Mouse (Mus musculus): ENCODE results near the gene Cdh5. TPM values are rescaled to one million over a fixed set of nuclear protein-coding genes. Genes with fewer than 3 reads are reported as not detected.
"Not testable (repeated sequence)": the region's sequence is repeated elsewhere in the genome, so short reads cannot be mapped to it uniquely, and the experiment has no call there.

The Cdh5 gene
- polyA plus RNA-seq, 1 experiment from 2014 or later, result 54.6 TPM

DNA sequence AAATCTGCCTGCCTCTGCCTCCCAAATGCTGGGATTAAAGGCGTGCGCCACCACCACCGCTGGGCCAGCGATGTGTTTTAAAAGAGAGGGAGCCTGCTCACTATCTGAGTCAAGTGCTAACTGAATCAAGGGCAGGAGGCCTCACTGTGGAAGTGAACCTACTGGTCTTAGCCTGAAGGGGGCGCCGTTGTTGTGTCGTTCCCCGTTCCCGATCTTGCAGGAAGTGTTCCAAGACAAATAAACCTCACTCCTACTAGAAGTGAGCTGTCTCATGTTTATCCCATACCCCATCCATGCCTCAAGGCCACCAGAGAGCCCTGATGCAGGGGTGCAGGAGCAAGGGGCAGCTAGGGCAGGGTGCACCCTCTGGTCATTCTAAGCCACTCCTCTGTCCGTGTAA, 16.1 kb upstream of the Cdh5 start:
- Histone ChIP-seq H3K27ac (replicated peaks in 1 of 2; ENCODE audit: control insufficient read depth in 1 of 2, insufficient read depth in 1 of 2, low read depth in 2 of 2, low read length in 2 of 2) (no peak overlapping the region), H3K27me3 (ENCODE audit: control insufficient read depth, insufficient read depth, low read length) (no peaks in the 10 kb centered on the region), H3K4me3 (ENCODE audit: control insufficient read depth in 1 of 2, insufficient read depth in 1 of 2, low read depth in 1 of 2, low read length in 2 of 2) (no peak overlapping the region), H3K9ac (ENCODE audit: low read length) (no peak overlapping the region), H3K36me3 (ENCODE audit: control insufficient read depth, insufficient read depth, low read length) (no peaks in the 10 kb centered on the region), H3K9me3 (ENCODE audit: control insufficient read depth, low read length) (no peaks in the 10 kb centered on the region), H3K4me1 (ENCODE audit: control insufficient read depth in 2 of 2, insufficient read depth in 2 of 2, low read length in 2 of 2) (no peaks in the 10 kb centered on the region), H3K4me2 (ENCODE audit: low read length) (no peak overlapping the region)
- WGBS, result 78% methylated on average over 10 of the region's 10 CpGs
- no peak for ATAC-seq (ENCODE audit: insufficient number of reproducible peaks, insufficient read depth, low FRiP score, low read depth)

DNA sequence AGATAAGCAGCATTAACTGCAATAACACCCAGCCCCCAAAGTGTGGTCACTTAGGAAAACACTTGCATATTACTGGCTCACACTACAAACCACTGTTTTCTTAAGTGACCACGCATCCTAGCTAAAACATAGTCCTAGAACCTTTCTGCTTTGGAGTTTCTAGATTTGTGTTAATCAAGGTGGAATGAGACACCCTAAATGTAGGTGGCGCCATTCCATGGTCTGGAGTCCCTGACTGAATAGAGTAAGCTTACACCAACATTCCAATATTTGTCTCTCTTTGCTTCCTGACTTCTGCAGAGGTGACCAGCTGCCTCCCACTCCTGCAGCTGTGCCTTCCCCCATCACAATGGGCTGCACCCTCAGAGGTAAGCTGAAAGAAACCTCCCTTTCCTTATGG, 14.8 kb upstream of the Cdh5 start:
- 70% methylated on average over 2 of the region's 2 CpGs for WGBS
- no peak for ATAC-seq (ENCODE audit: insufficient number of reproducible peaks, insufficient read depth, low FRiP score, low read depth)
- Histone ChIP-seq H3K4me2 (ENCODE audit: low read length) (no peak overlapping the region), H3K27me3 (ENCODE audit: control insufficient read depth, insufficient read depth, low read length) (no peaks in the 10 kb centered on the region), H3K9me3 (ENCODE audit: control insufficient read depth, low read length) (no peaks in the 10 kb centered on the region), H3K4me1 (ENCODE audit: control insufficient read depth in 2 of 2, insufficient read depth in 2 of 2, low read length in 2 of 2) (no peaks in the 10 kb centered on the region), H3K4me3 (ENCODE audit: control insufficient read depth in 1 of 2, insufficient read depth in 1 of 2, low read depth in 1 of 2, low read length in 2 of 2) (no peak overlapping the region), H3K27ac (replicated peaks in 1 of 2; ENCODE audit: control insufficient read depth in 1 of 2, insufficient read depth in 1 of 2, low read depth in 2 of 2, low read length in 2 of 2) (no peak overlapping the region), H3K9ac (ENCODE audit: low read length) (no peak overlapping the region), H3K36me3 (ENCODE audit: control insufficient read depth, insufficient read depth, low read length) (no peaks in the 10 kb centered on the region)

GRCm38 (mm10) chr8:104087091-104087490, 14.3 kb upstream of the Cdh5 start:
- H3K4me3 ChIP-seq (ENCODE audit: control insufficient read depth in 1 of 2, insufficient read depth in 1 of 2, low read depth in 1 of 2, low read length in 2 of 2), result no peak overlapping the region
- no peaks in the 10 kb centered on the region for H3K4me1 ChIP-seq (ENCODE audit: control insufficient read depth in 2 of 2, insufficient read depth in 2 of 2, low read length in 2 of 2)
- no peaks in the 10 kb centered on the region for H3K27me3 ChIP-seq (ENCODE audit: control insufficient read depth, insufficient read depth, low read length)
- no peaks in the 10 kb centered on the region for H3K36me3 ChIP-seq (ENCODE audit: control insufficient read depth, insufficient read depth, low read length)
- no peak for ATAC-seq (ENCODE audit: insufficient number of reproducible peaks, insufficient read depth, low FRiP score, low read depth)
- no peak overlapping the region for H3K4me2 ChIP-seq (ENCODE audit: low read length)
- no peak overlapping the region for H3K27ac ChIP-seq (replicated peaks in 1 of 2; ENCODE audit: control insufficient read depth in 1 of 2, insufficient read depth in 1 of 2, low read depth in 2 of 2, low read length in 2 of 2)
- WGBS, result 31% methylated on average over 1 of the region's 1 CpGs
- no peak overlapping the region for H3K9ac ChIP-seq (ENCODE audit: low read length)
- no peaks in the 10 kb centered on the region for H3K9me3 ChIP-seq (ENCODE audit: control insufficient read depth, low read length)

GRCm38 (mm10) chr8:104087878-104088277, 13.5 kb upstream of the Cdh5 start:
- H3K27me3 ChIP-seq (ENCODE audit: control insufficient read depth, insufficient read depth, low read length); H3K9me3 ChIP-seq (ENCODE audit: control insufficient read depth, low read length); H3K4me1 ChIP-seq (ENCODE audit: control insufficient read depth in 2 of 2, insufficient read depth in 2 of 2, low read length in 2 of 2); H3K27ac ChIP-seq (replicated peaks in 1 of 2; ENCODE audit: control insufficient read depth in 1 of 2, insufficient read depth in 1 of 2, low read depth in 2 of 2, low read length in 2 of 2); H3K36me3 ChIP-seq (ENCODE audit: control insufficient read depth, insufficient read depth, low read length); H3K4me2 ChIP-seq (ENCODE audit: low read length); H3K4me3 ChIP-seq (ENCODE audit: control insufficient read depth in 1 of 2, insufficient read depth in 1 of 2, low read depth in 1 of 2, low read length in 2 of 2); ATAC-seq (ENCODE audit: insufficient number of reproducible peaks, insufficient read depth, low FRiP score, low read depth); H3K9ac ChIP-seq (ENCODE audit: low read length): not testable (repeated sequence)

DNA sequence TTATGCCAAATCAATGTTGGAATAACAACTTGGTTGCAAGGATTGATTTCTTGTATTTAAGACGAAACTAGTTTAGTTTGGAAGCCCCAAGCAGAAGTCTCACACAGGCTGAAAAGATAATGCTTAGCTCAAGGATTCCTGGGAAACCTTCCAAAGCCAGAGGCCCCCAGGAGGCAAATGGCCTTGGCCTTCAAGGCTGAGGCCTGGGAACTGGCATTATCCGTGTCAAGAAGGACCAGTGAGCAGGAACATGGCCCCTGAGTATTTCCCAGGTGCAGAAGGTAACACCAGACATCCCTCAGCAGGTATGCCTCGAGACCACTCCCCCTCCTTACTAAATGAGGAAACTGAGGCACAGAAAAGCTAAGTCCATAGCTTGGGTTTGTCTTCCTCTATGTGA, 12.5 kb upstream of the Cdh5 start:
- no peak overlapping the region for H3K4me2 ChIP-seq (ENCODE audit: low read length)
- H3K9ac ChIP-seq (ENCODE audit: low read length), result no peak overlapping the region
- H3K4me3 ChIP-seq (ENCODE audit: control insufficient read depth in 1 of 2, insufficient read depth in 1 of 2, low read depth in 1 of 2, low read length in 2 of 2), result no peak overlapping the region
- no peak overlapping the region for H3K27ac ChIP-seq (replicated peaks in 1 of 2; ENCODE audit: control insufficient read depth in 1 of 2, insufficient read depth in 1 of 2, low read depth in 2 of 2, low read length in 2 of 2)
- ATAC-seq (ENCODE audit: insufficient number of reproducible peaks, insufficient read depth, low FRiP score, low read depth), result no peak
- H3K36me3 ChIP-seq (ENCODE audit: control insufficient read depth, insufficient read depth, low read length), result no peaks in the 10 kb centered on the region
- no peaks in the 10 kb centered on the region for H3K4me1 ChIP-seq (ENCODE audit: control insufficient read depth in 2 of 2, insufficient read depth in 2 of 2, low read length in 2 of 2)
- no peaks in the 10 kb centered on the region for H3K9me3 ChIP-seq (ENCODE audit: control insufficient read depth, low read length)
- H3K27me3 ChIP-seq (ENCODE audit: control insufficient read depth, insufficient read depth, low read length), result no peaks in the 10 kb centered on the region
- WGBS, result 59% methylated on average over 3 of the region's 3 CpGs

DNA sequence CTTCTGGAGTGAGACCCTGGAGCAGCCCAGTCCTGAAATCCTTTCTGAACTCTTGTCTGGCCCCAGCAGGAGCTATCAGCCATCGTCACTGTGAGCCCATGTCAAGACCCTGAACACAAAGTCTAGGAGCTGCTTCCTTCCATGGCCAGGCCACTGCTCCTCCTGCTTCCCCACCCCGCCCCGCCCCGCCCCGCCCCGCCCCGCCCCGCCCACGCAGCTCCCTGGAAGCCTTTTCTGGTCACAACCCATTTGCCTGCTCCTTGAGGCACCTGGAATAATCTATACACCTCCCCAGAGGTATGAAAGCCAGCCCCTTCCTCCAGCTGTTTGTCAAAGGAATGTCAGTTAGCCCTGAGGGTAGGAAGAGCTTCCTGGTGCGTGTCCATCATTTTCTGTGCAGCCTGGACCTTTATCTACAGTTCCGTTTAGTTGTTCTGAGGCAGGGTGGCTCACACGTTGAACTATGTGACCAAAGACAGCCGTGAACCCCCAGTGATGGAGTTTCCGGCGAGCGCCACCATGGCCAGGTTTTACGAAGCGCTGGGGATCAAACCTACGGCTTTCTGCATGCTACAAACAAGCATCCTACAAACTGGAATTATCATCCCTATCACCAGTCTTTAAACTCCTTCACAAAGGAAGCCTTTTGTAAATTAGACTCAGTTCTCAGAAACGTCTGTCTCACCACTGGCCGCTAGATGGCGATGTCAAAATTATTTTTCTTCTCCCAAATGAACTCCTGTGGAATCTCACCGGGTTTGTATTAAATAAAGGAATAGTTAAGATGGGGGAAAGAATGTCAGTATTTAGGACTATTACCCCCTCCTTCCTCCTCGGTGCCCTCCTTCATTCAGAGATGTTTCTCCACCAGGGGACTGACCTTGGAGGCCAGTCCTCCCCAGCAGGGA, 10.2 kb upstream of the Cdh5 start:
- H3K9ac ChIP-seq (ENCODE audit: low read length); H3K27me3 ChIP-seq (ENCODE audit: control insufficient read depth, insufficient read depth, low read length); H3K36me3 ChIP-seq (ENCODE audit: control insufficient read depth, insufficient read depth, low read length); H3K9me3 ChIP-seq (ENCODE audit: control insufficient read depth, low read length); H3K27ac ChIP-seq (replicated peaks in 1 of 2; ENCODE audit: control insufficient read depth in 1 of 2, insufficient read depth in 1 of 2, low read depth in 2 of 2, low read length in 2 of 2); H3K4me1 ChIP-seq (ENCODE audit: control insufficient read depth in 2 of 2, insufficient read depth in 2 of 2, low read length in 2 of 2); ATAC-seq (ENCODE audit: insufficient number of reproducible peaks, insufficient read depth, low FRiP score, low read depth): not testable (repeated sequence)
- peak overlapping the region; percentile 52 for H3K4me2 ChIP-seq (ENCODE audit: low read length)
- peak overlapping the region in 1 of 2 experiments; percentile 21; a peak in 1 of 4 replicates for H3K4me3 ChIP-seq (ENCODE audit: control insufficient read depth in 1 of 2, insufficient read depth in 1 of 2, low read depth in 1 of 2, low read length in 2 of 2)
- WGBS, result 7% methylated on average over 24 of the region's 24 CpGs

DNA sequence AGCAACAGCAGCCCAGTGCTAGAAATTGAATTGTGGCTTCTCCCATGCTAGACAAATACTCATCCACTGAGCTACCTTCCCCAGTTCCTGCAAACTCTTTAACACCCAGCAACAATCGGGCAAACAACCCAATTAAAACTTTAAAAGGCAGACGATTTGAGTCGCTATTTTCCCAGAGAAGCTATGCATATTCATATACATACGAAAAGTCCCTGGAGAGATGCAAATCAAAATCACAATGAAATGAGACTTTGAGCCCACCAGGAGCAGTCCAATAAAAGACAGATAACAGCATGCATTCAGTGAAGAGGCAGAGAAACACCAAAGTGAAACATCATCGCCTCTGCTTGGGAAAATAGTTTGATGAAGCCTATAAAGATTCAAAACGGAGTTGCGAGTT, 8.1 kb upstream of the Cdh5 start:
- no peaks in the 10 kb centered on the region; a peak in 1 of 4 replicates for H3K4me1 ChIP-seq (ENCODE audit: control insufficient read depth in 2 of 2, insufficient read depth in 2 of 2, low read length in 2 of 2)
- no peak overlapping the region for H3K27ac ChIP-seq (replicated peaks in 1 of 2; ENCODE audit: control insufficient read depth in 1 of 2, insufficient read depth in 1 of 2, low read depth in 2 of 2, low read length in 2 of 2)
- no peaks in the 10 kb centered on the region for H3K9me3 ChIP-seq (ENCODE audit: control insufficient read depth, low read length)
- H3K4me2 ChIP-seq (ENCODE audit: low read length), result no peak overlapping the region
- no peak overlapping the region for H3K4me3 ChIP-seq (ENCODE audit: control insufficient read depth in 1 of 2, insufficient read depth in 1 of 2, low read depth in 1 of 2, low read length in 2 of 2)
- H3K36me3 ChIP-seq (ENCODE audit: control insufficient read depth, insufficient read depth, low read length), result no peaks in the 10 kb centered on the region
- ATAC-seq (ENCODE audit: insufficient number of reproducible peaks, insufficient read depth, low FRiP score, low read depth), result no peak
- H3K9ac ChIP-seq (ENCODE audit: low read length), result no peak overlapping the region
- WGBS, result 56% methylated on average over 7 of the region's 7 CpGs
- H3K27me3 ChIP-seq (ENCODE audit: control insufficient read depth, insufficient read depth, low read length), result no peaks in the 10 kb centered on the region

DNA sequence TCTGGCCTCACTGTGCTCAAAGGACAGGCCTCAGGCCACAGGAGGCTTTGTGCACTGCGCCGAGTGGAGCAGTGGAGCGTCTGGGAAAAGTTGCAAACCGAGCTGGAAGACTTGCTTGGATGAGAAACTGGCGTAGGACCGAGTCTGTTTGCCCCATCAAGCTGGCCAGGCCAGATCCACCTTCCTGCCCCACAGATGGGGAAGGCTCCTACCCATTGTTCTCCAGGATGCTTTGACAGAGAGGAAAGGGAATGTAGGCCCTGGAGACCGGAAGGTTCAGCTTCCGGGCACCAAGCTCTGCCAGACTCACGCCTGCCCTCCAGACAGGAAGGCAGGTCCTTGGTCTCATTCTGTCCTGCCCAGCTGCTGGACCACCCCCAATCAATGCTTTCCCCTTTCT, 5.8 kb upstream of the Cdh5 start:
- no peaks in the 10 kb centered on the region for H3K9me3 ChIP-seq (ENCODE audit: control insufficient read depth, low read length)
- 70% methylated on average over 9 of the region's 9 CpGs for WGBS
- no peak overlapping the region for H3K9ac ChIP-seq (ENCODE audit: low read length)

More for the DNA sequence above, 5.8 kb upstream of the Cdh5 start:
- Histone ChIP-seq H3K27ac (replicated peaks in 1 of 2; ENCODE audit: control insufficient read depth in 1 of 2, insufficient read depth in 1 of 2, low read depth in 2 of 2, low read length in 2 of 2) (peak overlapping the region; percentile 68 to 84), H3K4me3 (ENCODE audit: control insufficient read depth in 1 of 2, insufficient read depth in 1 of 2, low read depth in 1 of 2, low read length in 2 of 2) (no peak overlapping the region), H3K4me1 (ENCODE audit: control insufficient read depth in 2 of 2, insufficient read depth in 2 of 2, low read length in 2 of 2) (peaks cover 7 to 10% of the 10 kb centered on the region in 2 experiments; a peak in 3 of 4 replicates), H3K4me2 (ENCODE audit: low read length) (no peak overlapping the region), H3K27me3 (ENCODE audit: control insufficient read depth, insufficient read depth, low read length) (no peaks in the 10 kb centered on the region), H3K36me3 (ENCODE audit: control insufficient read depth, insufficient read depth, low read length) (no peaks in the 10 kb centered on the region)
- ATAC-seq (ENCODE audit: insufficient number of reproducible peaks, insufficient read depth, low FRiP score, low read depth), result peak; percentile 45

Data from heart, embryonic 14.5 days (tissue).